Mouse (Mus musculus) thymus, adult 2 months (tissue): ENCODE results near the gene Uhrf1. TPM values are rescaled to one million over a fixed set of nuclear protein-coding genes. Genes with fewer than 3 reads are reported as not detected.
A peak's percentile ranks its signal among the peaks of the same experiment; 100 is the strongest.

Experiments used
- DNase-seq: peaks from one replicate; pipeline ENCODE4 v3.0.0; 2021
- H3K27ac ChIP-seq: fragments of 200-500 bp; 2 replicates; pipeline ENCODE4 v1.5.1; 2012; ENCODE audit warnings: low read length, control low read depth; ENCODE audit not compliant: control insufficient read depth, insufficient read depth
- H3K27me3 ChIP-seq: fragments of 200-500 bp; 2 replicates; pipeline ENCODE4 v1.6.1; 2012; ENCODE audit warnings: mild to moderate bottlenecking, low read length, moderate library complexity, mixed read lengths; ENCODE audit not compliant: control insufficient read depth, insufficient read depth
- H3K36me3 ChIP-seq: fragments of 200-500 bp; 2 replicates; pipeline ENCODE4 v1.6.1; 2012; ENCODE audit warnings: mild to moderate bottlenecking, low read length, moderate library complexity; ENCODE audit not compliant: control insufficient read depth, insufficient read depth
- H3K4me1 ChIP-seq: fragments of 200-500 bp; replicated peaks from 2 replicates; pipeline ENCODE4 v1.6.1; 2012; ENCODE audit warnings: low read length; ENCODE audit not compliant: control insufficient read depth, insufficient read depth
- H3K4me3 ChIP-seq: fragments of 200-500 bp; 2 replicates; pipeline ENCODE4 v1.5.1; 2012; ENCODE audit warnings: mild to moderate bottlenecking, low read length, control low read depth, moderate library complexity; ENCODE audit not compliant: control insufficient read depth, insufficient read depth
- CTCF ChIP-seq: fragments of 200-500 bp; IDR thresholded peaks from 2 replicates; pipeline ENCODE4 v1.5.1; 2012; ENCODE audit warnings: mild to moderate bottlenecking, control low read depth, low read length, moderate library complexity, borderline replicate concordance; ENCODE audit not compliant: control insufficient read depth, poor library complexity, insufficient read depth; ENCODE audit errors: extremely low read depth
- POLR2A ChIP-seq: fragments of 200-500 bp; IDR thresholded peaks from 2 replicates; pipeline ENCODE4 v1.6.1; 2012; ENCODE audit warnings: mild to moderate bottlenecking, low read length, control low read depth, moderate library complexity; ENCODE audit not compliant: control insufficient read depth, poor library complexity, insufficient read depth; ENCODE audit errors: extremely low read depth
- WGBS: fragments of 180-500 bp; shearing (Covaris S2); methylation state at CpG from one replicate; pipeline ENCODE4 v1.1.7; 2018; 5-methylcytosine and 5-hydroxymethylcytosine counted together
- polyA plus RNA-seq: library from polyadenylated mRNA; depleted of rRNA; stranded (reverse); fragments of >200 nt; gene quantifications from 2 replicates; pipeline ENCODE4 v1.2.3, GENCODE M21; 2012

Gene Uhrf1
- polyA plus RNA-seq, 1 experiment, result 154 TPM

DNA sequence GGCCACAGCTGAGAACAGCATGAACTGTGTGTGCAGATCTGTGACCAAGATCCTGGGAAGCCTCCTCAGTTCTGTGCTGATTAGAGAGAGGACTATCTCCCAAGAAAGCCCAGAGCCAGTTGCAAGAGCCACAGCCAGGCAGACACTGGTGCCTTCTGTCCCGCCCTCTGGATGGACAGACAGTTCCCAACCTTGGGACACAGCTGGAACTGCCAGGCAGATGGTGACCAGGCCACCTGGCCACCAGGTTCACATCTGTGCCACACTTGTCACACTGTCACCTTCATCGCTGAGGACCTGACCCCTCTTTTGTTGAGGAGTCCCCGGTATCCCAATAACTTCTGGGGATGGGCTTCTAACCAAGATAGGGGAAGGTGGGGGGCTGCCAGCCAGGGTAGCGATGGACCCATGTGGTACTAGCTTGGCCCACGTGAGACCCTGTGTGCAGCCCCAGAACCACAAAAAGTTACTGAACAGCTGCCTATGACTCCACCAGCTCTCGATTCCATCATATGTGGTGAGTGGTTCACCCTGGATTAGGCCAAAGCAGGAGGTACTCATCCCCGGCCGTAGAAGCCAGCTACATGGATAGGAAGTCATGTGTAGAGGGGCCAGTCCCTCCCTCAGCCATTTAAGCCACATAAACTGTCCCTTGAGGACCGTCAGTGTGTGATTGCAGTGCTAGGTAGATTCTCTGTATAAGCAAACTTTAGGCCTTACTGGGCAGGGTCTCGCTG lies 43.7 kb upstream of the Uhrf1 start:
- no peak overlapping the region for H3K4me3 ChIP-seq
- no peak for DNase-seq
- no peaks in the 10 kb centered on the region for H3K27me3 ChIP-seq
- peaks cover 22% of the 10 kb centered on the region for H3K36me3 ChIP-seq
- peaks cover 21% of the 10 kb centered on the region for H3K4me1 ChIP-seq
- TF ChIP-seq POLR2A, result no peak
- no peak for TF ChIP-seq CTCF
- 97% methylated on average over 10 of the region's 10 CpGs for WGBS
- no peak overlapping the region for H3K27ac ChIP-seq

DNA sequence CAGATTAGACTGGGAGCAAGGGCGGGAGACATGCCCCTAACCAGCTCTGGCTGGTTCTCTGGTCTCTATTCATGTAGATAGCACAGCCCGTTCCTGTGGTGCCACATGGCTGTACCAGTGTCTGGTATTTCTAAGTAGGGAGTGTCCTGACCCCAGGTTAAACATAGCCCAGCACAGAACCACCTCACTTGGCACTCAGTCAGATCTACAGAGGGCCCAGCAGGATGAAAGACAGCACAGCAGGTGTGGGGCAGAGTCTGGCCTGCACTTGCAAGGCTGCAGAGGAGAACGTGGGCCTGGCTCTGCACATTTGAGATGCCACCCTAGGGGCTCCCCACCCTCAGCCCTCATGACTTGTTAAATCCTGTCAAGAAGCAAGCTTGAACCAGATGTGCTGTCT lies 42.0 kb upstream of the Uhrf1 start:
- H3K36me3 ChIP-seq, result peaks cover 22% of the 10 kb centered on the region
- H3K27me3 ChIP-seq, result no peaks in the 10 kb centered on the region
- TF ChIP-seq POLR2A, result no peak
- no peak for TF ChIP-seq CTCF
- WGBS, result 85% methylated on average over 3 of the region's 3 CpGs
- no peak for DNase-seq
- peaks cover 21% of the 10 kb centered on the region for H3K4me1 ChIP-seq
- H3K27ac ChIP-seq, result no peak overlapping the region
- no peak overlapping the region for H3K4me3 ChIP-seq

DNA sequence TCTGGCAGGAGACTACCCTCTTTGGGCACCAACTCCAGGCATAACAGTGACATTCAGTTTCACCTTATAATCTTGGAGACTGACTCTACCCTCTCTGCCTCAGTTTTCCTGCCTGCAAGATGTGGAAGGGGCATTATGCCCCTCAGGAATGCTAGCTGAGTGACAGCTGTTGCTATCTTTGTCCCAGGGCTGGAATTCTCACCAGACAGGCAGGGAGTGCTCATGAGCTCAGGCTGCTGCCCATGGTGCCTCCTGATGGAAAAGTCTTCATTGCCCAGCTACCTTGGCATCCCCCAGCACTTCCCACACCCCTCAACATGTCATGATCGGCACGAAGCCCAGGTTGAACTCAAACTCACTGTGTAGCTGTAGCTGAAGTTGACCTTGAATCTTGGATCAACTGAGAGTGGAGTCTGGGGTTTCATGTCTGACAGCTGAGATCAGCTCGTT lies 40.5 kb upstream of the Uhrf1 start:
- Histone ChIP-seq H3K4me1 (peaks cover 16% of the 10 kb centered on the region), H3K27me3 (no peaks in the 10 kb centered on the region), H3K27ac (no peak overlapping the region), H3K36me3 (peaks cover 22% of the 10 kb centered on the region), H3K4me3 (no peak overlapping the region)
- WGBS, result 98% methylated on average over 3 of the region's 3 CpGs
- no peak for TF ChIP-seq CTCF
- no peak for TF ChIP-seq POLR2A
- DNase-seq, result no peak

DNA sequence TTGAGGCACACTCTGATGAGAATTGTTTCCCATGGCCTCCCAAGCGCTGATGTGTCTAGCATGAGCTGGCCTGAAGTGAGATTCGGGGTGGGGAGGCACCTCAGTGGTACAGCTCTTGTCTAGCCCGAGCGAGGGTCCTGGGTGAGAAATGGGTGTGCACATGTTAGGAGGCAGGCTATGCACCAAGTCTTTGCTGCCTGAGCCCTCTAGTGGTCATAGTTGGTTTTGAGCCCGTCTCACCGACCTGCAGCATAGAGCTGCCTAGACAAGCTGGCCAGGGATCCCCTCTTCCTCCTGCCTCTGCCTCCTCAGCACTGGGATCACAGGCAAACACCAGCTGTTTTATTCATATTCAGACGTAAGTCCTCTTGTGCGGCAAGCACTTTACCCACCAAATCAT lies 39.1 kb upstream of the Uhrf1 start:
- 0 out of 2 replicates have a peak, but pooled peaks cover 7% of the 10 kb centered on the region for H3K4me1 ChIP-seq
- H3K36me3 ChIP-seq, result peaks cover 22% of the 10 kb centered on the region
- WGBS, result 40% methylated on average over 8 of the region's 8 CpGs
- DNase-seq, result peak; percentile 82
- H3K27me3 ChIP-seq, result no peaks in the 10 kb centered on the region
- H3K4me3 ChIP-seq, result no peak overlapping the region
- TF ChIP-seq CTCF (peak; percentile 85; the same call in 1 of the 2 replicates), POLR2A (no peak)
- no peak overlapping the region for H3K27ac ChIP-seq

DNA sequence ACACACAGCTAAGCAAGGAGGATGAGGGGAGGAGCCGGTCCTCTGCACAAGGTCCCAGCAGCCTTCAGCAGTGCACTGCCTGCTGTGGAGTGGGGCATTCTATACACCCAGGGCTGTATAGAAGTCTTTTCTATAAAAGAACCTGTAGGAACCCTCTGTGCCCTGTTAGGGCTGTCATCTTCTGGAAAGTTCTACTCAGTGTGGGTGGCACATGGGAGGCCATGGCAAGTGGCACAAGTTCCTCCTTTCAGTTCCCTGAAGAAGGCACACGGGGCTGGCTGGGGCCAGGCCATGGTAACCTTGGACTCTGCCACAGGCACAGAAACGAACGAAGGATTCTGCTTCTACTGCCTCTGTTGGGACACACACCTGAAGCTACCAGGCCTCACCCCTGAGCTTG lies 38.1 kb upstream of the Uhrf1 start:
- WGBS, result 79% methylated on average over 4 of the region's 4 CpGs
- H3K27me3 ChIP-seq, result no peaks in the 10 kb centered on the region
- H3K36me3 ChIP-seq, result peaks cover 15% of the 10 kb centered on the region
- peaks cover 6% of the 10 kb centered on the region for H3K4me1 ChIP-seq
- no peak overlapping the region for H3K4me3 ChIP-seq
- no peak for DNase-seq
- TF ChIP-seq POLR2A, result no peak
- TF ChIP-seq CTCF, result no peak
- H3K27ac ChIP-seq, result no peak overlapping the region

DNA sequence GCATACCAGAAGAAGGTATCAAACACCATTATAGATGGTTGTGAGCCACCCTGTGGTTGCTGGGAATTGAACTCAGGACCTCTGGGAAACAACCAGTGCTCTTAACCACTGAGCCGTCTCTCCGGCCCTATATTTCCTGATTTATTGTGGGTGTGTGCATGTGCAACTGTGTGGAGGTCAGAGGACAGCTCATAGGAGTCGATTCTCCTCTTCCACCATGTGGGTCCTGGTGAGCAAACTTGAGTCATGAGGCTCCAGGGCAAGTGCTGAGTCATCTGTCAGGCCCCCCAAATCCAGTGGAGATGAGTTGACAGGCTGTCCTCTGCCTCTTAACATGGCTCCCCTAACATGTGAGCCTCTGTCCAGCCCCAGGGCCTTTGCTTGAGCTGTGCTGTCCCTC lies 37.3 kb upstream of the Uhrf1 start:
- Histone ChIP-seq H3K27ac (peak overlapping the region; percentile 34; the same call in 1 of the 2 replicates), H3K27me3 (no peaks in the 10 kb centered on the region), H3K36me3 (peaks cover 11% of the 10 kb centered on the region; the same call in 1 of the 2 replicates), H3K4me3 (no peak overlapping the region), H3K4me1 (peaks cover 6% of the 10 kb centered on the region)
- no peak for TF ChIP-seq POLR2A
- TF ChIP-seq CTCF, result no peak
- DNase-seq, result no peak
- 82% methylated on average over 3 of the region's 3 CpGs for WGBS

DNA sequence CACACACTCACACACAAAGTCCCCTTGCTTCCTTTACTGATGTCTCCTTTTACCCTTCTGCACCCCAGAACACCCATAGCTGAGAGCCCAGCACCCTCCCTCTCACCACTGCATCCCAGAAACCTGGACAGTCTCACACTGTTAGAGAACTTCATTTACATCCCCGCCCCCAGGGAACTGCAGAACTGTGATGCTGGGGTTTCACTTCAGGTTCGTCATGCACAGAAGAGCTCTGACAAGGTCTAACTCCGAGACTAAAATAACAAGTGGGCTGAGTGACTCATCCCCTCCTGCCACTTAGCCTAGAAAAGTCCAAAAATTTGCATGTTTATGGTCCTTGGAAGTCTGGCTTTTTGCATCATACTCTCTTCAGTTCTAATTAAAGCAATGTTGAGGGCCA lies 36.9 kb upstream of the Uhrf1 start:
- Histone ChIP-seq H3K4me1 (peaks cover 6% of the 10 kb centered on the region), H3K27ac (peak overlapping the region; percentile 34; the same call in 1 of the 2 replicates), H3K27me3 (no peaks in the 10 kb centered on the region), H3K4me3 (no peak overlapping the region), H3K36me3 (peaks cover 11% of the 10 kb centered on the region; the same call in 1 of the 2 replicates)
- DNase-seq, result no peak
- WGBS, result 79% methylated on average over 3 of the region's 3 CpGs
- no peak for TF ChIP-seq CTCF
- TF ChIP-seq POLR2A, result no peak
